In genomic region chr7:31109091-31109490, GRCm38 (mm10) we compare ENCODE assay signal across 9 mouse cellular contexts. TPM values are rescaled to one million over a fixed set of nuclear protein-coding genes. Genes with fewer than 3 reads are reported as not detected.
DNase-seq lines count a peak whose midpoint lies in the region; ATAC-seq lines count a peak whose summit lies in the region.
"Had no signal": no experiment of that assay in that cellular context is flagged by ENCODE, and none has a peak within 500 bp of the region (broad histone marks: within the 10 kb centered on the region; RNA-seq: fewer than 3 reads in every experiment).

No protein-coding gene starts in this region.

- DNase-seq in heart, adult 8-10 months (ENCODE audit: low spot score): no peak
- DNase-seq in MN1 (ENCODE audit: low spot score): peak; percentile 82
- peak; percentile 69 to 70 for DNase-seq in cerebellum, postnatal 10 days
- peak; percentile 61 to 72 for DNase-seq in lung, adult 18-20 months
- DNase-seq in layer of hippocampus, adult 9-10 months (ENCODE audit: low spot score): no peak
- no peak for DNase-seq in forebrain, embryonic 10.5 days (ENCODE audit: extremely low spot score, low spot score)

- peak; percentile 51 for ATAC-seq in heart, embryonic 15.5 days (replicated peaks; ENCODE audit: insufficient number of reproducible peaks, insufficient read depth, low FRiP score, low read depth)
- ATAC-seq in neural tube, embryonic 15.5 days (ENCODE audit: low FRiP score): no peak

- 31% methylated on average over 6 of the region's 7 CpGs for WGBS in heart, embryonic 15.5 days
- WGBS in neural tube, embryonic 15.5 days: 33% methylated on average over 7 of the region's 7 CpGs
- WGBS in forebrain, embryonic 10.5 days: 71% methylated on average over 4 of the region's 7 CpGs

- no peak overlapping the region for H3K4me3 ChIP-seq in heart, embryonic 15.5 days
- H3K4me3 ChIP-seq in neural tube, embryonic 15.5 days (replicated peaks): no peak overlapping the region
- H3K4me3 ChIP-seq in forebrain, embryonic 10.5 days: no peak overlapping the region
- H3K4me3 ChIP-seq: myocyte had no signal

- no peak overlapping the region for H3K4me2 ChIP-seq in heart, embryonic 15.5 days
- H3K4me2 ChIP-seq in neural tube, embryonic 15.5 days: no peak overlapping the region

- 0 out of 2 replicates have a peak, but pooled peaks cover 2% of the 10 kb centered on the region for H3K27me3 ChIP-seq in heart, embryonic 15.5 days
- no peaks in the 10 kb centered on the region for H3K27me3 ChIP-seq in neural tube, embryonic 15.5 days (replicated peaks)
- H3K27me3 ChIP-seq in forebrain, embryonic 10.5 days (ENCODE audit: poor library complexity, severe bottlenecking): peaks cover 4% of the 10 kb centered on the region; the same call in 1 of the 2 replicates

- H3K9me3 ChIP-seq in heart, embryonic 15.5 days (replicated peaks): no peaks in the 10 kb centered on the region
- H3K9me3 ChIP-seq in neural tube, embryonic 15.5 days (replicated peaks): no peaks in the 10 kb centered on the region
- H3K9me3 ChIP-seq in forebrain, embryonic 10.5 days: no peaks in the 10 kb centered on the region; the same call in 1 of the 2 replicates

- H3K36me3 ChIP-seq in heart, embryonic 15.5 days: no peaks in the 10 kb centered on the region
- H3K36me3 ChIP-seq in neural tube, embryonic 15.5 days: no peaks in the 10 kb centered on the region
- no peaks in the 10 kb centered on the region for H3K36me3 ChIP-seq in forebrain, embryonic 10.5 days (replicated peaks)

- H3K4me1 ChIP-seq in heart, embryonic 15.5 days (replicated peaks): peaks cover 27% of the 10 kb centered on the region
- H3K4me1 ChIP-seq in neural tube, embryonic 15.5 days: no peaks in the 10 kb centered on the region
- peaks cover 17% of the 10 kb centered on the region for H3K4me1 ChIP-seq in forebrain, embryonic 10.5 days

- no peak overlapping the region for H3K9ac ChIP-seq in heart, embryonic 15.5 days
- no peak overlapping the region for H3K9ac ChIP-seq in neural tube, embryonic 15.5 days (replicated peaks)

- H3K27ac ChIP-seq in heart, embryonic 15.5 days: no peak overlapping the region
- no peak overlapping the region for H3K27ac ChIP-seq in neural tube, embryonic 15.5 days (replicated peaks)
- no peak overlapping the region for H3K27ac ChIP-seq in forebrain, embryonic 10.5 days

RNA-seq across cellular contexts. Expression of gene Hpn, which starts 6.0 kb away (rescaled TPM):
- 1.5 and 4.8 TPM in 2 replicates for polyA plus RNA-seq in heart, embryonic 15.5 days (2015; fragmentation: Nextera tagmentation; extraction: Ambion mirVana)
- total RNA-seq in heart, adult 8-10 months (2022): 1 to 10 TPM; 2.2 to 3.7 (median 2.6) TPM
- 0.50 and 4.0 TPM in 2 replicates for polyA plus RNA-seq in neural tube, embryonic 15.5 days (2015; fragmentation: Nextera tagmentation; extraction: Ambion mirVana)
- polyA plus RNA-seq in forebrain, embryonic 10.5 days (2016; fragmentation: Nextera tagmentation; extraction: Ambion mirVana): 1.4 and 1.9 TPM in 2 replicates
- polyA plus RNA-seq: myocyte had no signal

RNA-seq across cellular contexts. Expression of gene Scn1b, which starts 17.7 kb away (rescaled TPM):
- polyA plus RNA-seq in heart, embryonic 15.5 days (2015; fragmentation: Nextera tagmentation; extraction: Ambion mirVana): 3.7 and 4.0 TPM in 2 replicates
- total RNA-seq in heart, adult 8-10 months (2022): 10 to 100 TPM; 36.1 to 54.8 (median 38.3) TPM
- 21.1 and 24.8 TPM in 2 replicates for polyA plus RNA-seq in neural tube, embryonic 15.5 days (2015; fragmentation: Nextera tagmentation; extraction: Ambion mirVana)
- 0.25 and 0.55 TPM in 2 replicates for polyA plus RNA-seq in forebrain, embryonic 10.5 days (2016; fragmentation: Nextera tagmentation; extraction: Ambion mirVana)

RNA-seq across cellular contexts. Expression of gene Fxyd3, which starts 32.6 kb away (rescaled TPM):
- 2.6 and 15.2 TPM in 2 replicates for polyA plus RNA-seq in heart, embryonic 15.5 days (2015; fragmentation: Nextera tagmentation; extraction: Ambion mirVana)
- 1 to 10 TPM in 2 of 4 experiments, under 1 TPM in 2; 0.71 to 4.8 (median 1.6) TPM for total RNA-seq in heart, adult 8-10 months (2022)
- 0.79 and 14.6 TPM in 2 replicates for polyA plus RNA-seq in neural tube, embryonic 15.5 days (2015; fragmentation: Nextera tagmentation; extraction: Ambion mirVana)
- 1.9 and 2.8 TPM in 2 replicates for polyA plus RNA-seq in forebrain, embryonic 10.5 days (2016; fragmentation: Nextera tagmentation; extraction: Ambion mirVana)

RNA-seq across cellular contexts. Expression of gene Gramd1a, which starts 46.6 kb away (rescaled TPM):
- 41.4 and 56.8 TPM in 2 replicates for polyA plus RNA-seq in heart, embryonic 15.5 days (2015; fragmentation: Nextera tagmentation; extraction: Ambion mirVana)
- total RNA-seq in heart, adult 8-10 months (2022): 10 to 100 TPM; 26.6 to 42.2 (median 33.0) TPM
- polyA plus RNA-seq in neural tube, embryonic 15.5 days (2015; fragmentation: Nextera tagmentation; extraction: Ambion mirVana): 174 and 212 TPM in 2 replicates
- 74.5 and 79.7 TPM in 2 replicates for polyA plus RNA-seq in forebrain, embryonic 10.5 days (2016; fragmentation: Nextera tagmentation; extraction: Ambion mirVana)

RNA-seq across cellular contexts. Expression of gene Lgi4, which starts 49.9 kb away (rescaled TPM):
- 0.25 and 0.39 TPM in 2 replicates for polyA plus RNA-seq in heart, embryonic 15.5 days (2015; fragmentation: Nextera tagmentation; extraction: Ambion mirVana)
- total RNA-seq in heart, adult 8-10 months (2022): 1 to 10 TPM; 2.6 to 3.8 (median 3.4) TPM
- polyA plus RNA-seq in neural tube, embryonic 15.5 days (2015; fragmentation: Nextera tagmentation; extraction: Ambion mirVana): 1.3 and 1.7 TPM in 2 replicates
- 0.58 and 0.68 TPM in 2 replicates for polyA plus RNA-seq in forebrain, embryonic 10.5 days (2016; fragmentation: Nextera tagmentation; extraction: Ambion mirVana)
- polyA plus RNA-seq: myocyte had no signal

Comparison
In these comparisons a context has a peak if more than half of its experiments do, and no peak if none do; other contexts are left out.
1. DNase-seq: peak in MN1 (single experiment), cerebellum, postnatal 10 days (2 of 2) and lung, adult 18-20 months (2 of 2); none in heart, adult 8-10 months (single experiment), layer of hippocampus, adult 9-10 months (single experiment) and forebrain, embryonic 10.5 days (single experiment).